Mouse (Mus musculus) stomach, postnatal 0 days (tissue): ENCODE measurements at regions not wholly inside any gene's neighbourhood (a gene's known extent, or its start where the extent isn't known, plus 50 kb on each side); places are given as distances from the start of the nearest gene placed in this dataset.

Experiments
- ATAC-seq: fragments of 200-750 bp; cut with Nextera tagmentation; 2 replicates; pipeline ENCODE4 v1.8.0; 2017; ENCODE audit not compliant: low FRiP score, low TSS enrichment
- DNase-seq: peaks from one replicate; pipeline ENCODE4 v3.0.0-alpha.2; 2016; ENCODE audit warnings: low spot score
- H3K27ac ChIP-seq: fragments of 300-500 bp; sonication (generic); replicated peaks from 2 replicates; pipeline ENCODE4 v1.5.1; 2014; ENCODE audit warnings: mild to moderate bottlenecking, control low read depth
- H3K27me3 ChIP-seq: fragments of 300-500 bp; sonication (generic); 2 replicates; pipeline ENCODE4 v1.6.1; 2014; ENCODE audit warnings: low read length; ENCODE audit not compliant: control insufficient read depth, insufficient read depth
- H3K36me3 ChIP-seq: fragments of 300-500 bp; sonication (generic); 2 replicates; pipeline ENCODE4 v1.6.1; 2014; ENCODE audit warnings: low read length, mixed read lengths; ENCODE audit not compliant: control insufficient read depth, insufficient read depth
- H3K4me1 ChIP-seq: fragments of 300-500 bp; sonication (generic); replicated peaks from 2 replicates; pipeline ENCODE4 v1.6.1; 2014; ENCODE audit warnings: antibody characterized with exemption; ENCODE audit not compliant: control insufficient read depth, insufficient read depth
- H3K4me2 ChIP-seq: fragments of 300-500 bp; sonication (generic); replicated peaks from 2 replicates; pipeline ENCODE4 v1.6.1; 2014; ENCODE audit warnings: low read depth, mild to moderate bottlenecking, control low read depth, moderate library complexity
- H3K4me3 ChIP-seq: fragments of 300-500 bp; sonication (generic); 2 replicates; pipeline ENCODE4 v1.5.1; 2014; ENCODE audit warnings: low read depth, low read length, control low read depth
- H3K9ac ChIP-seq: fragments of 300-500 bp; sonication (generic); 2 replicates; pipeline ENCODE4 v1.6.1; 2014; ENCODE audit warnings: mild to moderate bottlenecking, low read length, control low read depth, mixed read lengths
- H3K9me3 ChIP-seq: fragments of 300-500 bp; sonication (generic); 2 replicates; pipeline ENCODE4 v1.6.1; 2016; ENCODE audit warnings: low read length; ENCODE audit not compliant: control insufficient read depth
- CTCF ChIP-seq: IDR thresholded peaks from 2 replicates; pipeline ENCODE4 v1.5.1; 2016; ENCODE audit warnings: antibody characterized with exemption, low read depth, mild to moderate bottlenecking, moderate library complexity
- EP300 ChIP-seq: optimal IDR thresholded peaks from 2 replicates; pipeline ENCODE3; 2016; ENCODE audit warnings: antibody characterized with exemption
- WGBS: fragments of 180-500 bp; shearing (Covaris S2); extraction: QIAGEN DNeasy Blood & Tissue Kit; methylation state at CpG from one replicate; pipeline ENCODE4 v1.1.7; 2014; 5-methylcytosine and 5-hydroxymethylcytosine counted together

DNA sequence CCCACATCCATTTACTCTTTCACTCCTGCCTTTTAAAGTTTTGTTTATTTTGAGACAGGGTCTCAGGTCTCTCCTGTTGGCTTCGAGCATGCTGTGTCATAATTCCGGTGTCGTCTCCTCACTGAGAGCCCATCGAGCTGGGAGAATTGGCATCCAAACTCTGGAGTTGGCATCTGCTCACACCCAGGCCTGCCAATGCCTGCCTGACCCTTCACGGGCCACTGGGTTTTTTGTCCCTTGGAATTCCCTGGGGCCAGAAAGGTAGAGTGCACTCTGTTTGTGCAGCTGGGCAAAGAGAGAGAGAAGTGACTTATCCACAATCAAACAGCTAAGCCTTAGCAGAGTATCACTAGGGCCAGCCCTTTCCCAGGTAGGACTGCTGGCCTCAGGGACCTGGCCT, 83.6 kb upstream of the Nectin1 start:
- H3K27me3 ChIP-seq = no peaks in the 10 kb centered on the region
- no peaks in the 10 kb centered on the region for H3K4me1 ChIP-seq
- no peak for TF ChIP-seq CTCF
- TF ChIP-seq EP300 = no peak
- H3K9ac ChIP-seq = no peak overlapping the region
- ATAC-seq = no peak
- no peak overlapping the region for H3K4me2 ChIP-seq
- no peaks in the 10 kb centered on the region for H3K9me3 ChIP-seq
- no peak for DNase-seq
- H3K36me3 ChIP-seq = no peaks in the 10 kb centered on the region
- H3K4me3 ChIP-seq = no peak overlapping the region
- H3K27ac ChIP-seq = no peak overlapping the region
- 66% methylated on average over 5 of the region's 5 CpGs for WGBS

DNA sequence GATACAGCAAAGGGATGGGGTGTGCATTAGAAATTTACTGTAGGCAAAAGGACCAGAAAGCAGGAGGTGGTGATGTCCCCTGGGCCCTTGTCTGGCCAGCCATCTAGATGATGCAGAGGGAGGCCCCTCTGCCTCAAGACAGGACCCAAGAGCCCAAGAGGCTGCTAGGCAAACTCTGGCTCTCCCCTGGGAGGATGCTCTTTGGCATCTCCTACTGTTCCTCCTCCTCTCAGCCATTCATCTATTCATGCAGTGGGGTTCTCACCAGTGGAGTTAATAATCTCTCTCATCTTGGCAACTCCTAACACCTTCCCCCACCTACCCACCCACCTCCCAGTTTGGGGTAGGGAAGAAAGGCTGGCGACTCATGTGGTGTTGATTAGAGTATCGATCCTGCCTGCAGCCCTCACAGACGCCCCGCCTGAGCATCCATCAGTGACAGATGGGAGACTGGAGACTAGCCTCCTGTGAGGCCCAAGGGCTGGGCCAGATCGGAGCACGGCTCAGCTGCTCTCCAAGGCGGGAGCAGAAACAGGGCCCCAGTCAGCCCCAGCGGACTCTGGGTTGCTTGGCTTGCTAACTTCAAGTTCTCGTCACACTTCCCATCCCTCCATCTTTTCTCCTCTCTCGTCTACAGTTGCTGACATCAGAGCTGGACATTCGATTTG, 82.8 kb upstream of the Nectin1 start:
- Histone ChIP-seq H3K9ac (no peak overlapping the region), H3K4me1 (no peaks in the 10 kb centered on the region), H3K36me3 (no peaks in the 10 kb centered on the region), H3K4me2 (no peak overlapping the region), H3K4me3 (no peak overlapping the region), H3K9me3 (no peaks in the 10 kb centered on the region), H3K27me3 (no peaks in the 10 kb centered on the region), H3K27ac (no peak overlapping the region)
- TF ChIP-seq CTCF = no peak
- TF ChIP-seq EP300 = no peak
- 30% methylated on average over 11 of the region's 11 CpGs for WGBS
- DNase-seq (no peak), ATAC-seq (no peak)

GRCm38 (mm10) chr9:43661646-43662045, 82.1 kb upstream of the Nectin1 start:
- TF ChIP-seq EP300 = no peak
- TF ChIP-seq CTCF = no peak
- 55% methylated on average over 6 of the region's 6 CpGs for WGBS

DNA sequence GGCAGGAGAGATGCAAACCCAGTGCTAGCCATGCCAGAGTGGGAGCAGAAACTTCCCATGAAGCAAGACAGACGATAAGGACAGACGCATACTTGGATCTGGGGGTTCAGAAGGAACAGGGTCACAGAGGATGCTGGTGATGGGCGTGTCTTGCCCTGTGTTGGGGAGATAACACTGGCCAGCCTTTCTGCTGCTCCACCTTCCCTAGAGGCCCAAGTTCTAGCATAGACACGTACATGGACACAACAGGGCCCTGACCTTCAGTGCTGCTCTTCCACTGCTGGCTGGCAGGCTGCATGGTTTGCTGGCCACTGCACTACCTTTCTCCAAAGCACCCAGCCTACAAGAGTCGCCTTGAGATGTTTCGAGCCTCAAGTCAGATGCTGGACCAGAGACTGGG, 76.4 kb upstream of the Nectin1 start:
- TF ChIP-seq CTCF (no peak), EP300 (no peak)
- no peak for ATAC-seq
- Histone ChIP-seq H3K4me3 (no peak overlapping the region), H3K9me3 (no peaks in the 10 kb centered on the region), H3K27me3 (no peaks in the 10 kb centered on the region), H3K36me3 (no peaks in the 10 kb centered on the region), H3K27ac (no peak overlapping the region), H3K9ac (no peak overlapping the region), H3K4me1 (no peaks in the 10 kb centered on the region), H3K4me2 (no peak overlapping the region)
- 71% methylated on average over 6 of the region's 6 CpGs for WGBS
- no peak for DNase-seq

More at GRCm38 (mm10) chr9:43661646-43662045, 82.1 kb upstream of the Nectin1 start:
- ATAC-seq = no peak
- H3K27ac ChIP-seq = no peak overlapping the region
- no peaks in the 10 kb centered on the region for H3K36me3 ChIP-seq
- no peak overlapping the region for H3K4me3 ChIP-seq
- H3K9ac ChIP-seq = no peak overlapping the region
- H3K9me3 ChIP-seq = no peaks in the 10 kb centered on the region
- no peaks in the 10 kb centered on the region for H3K27me3 ChIP-seq
- H3K4me1 ChIP-seq = no peaks in the 10 kb centered on the region
- no peak for DNase-seq
- H3K4me2 ChIP-seq = no peak overlapping the region

GRCm38 (mm10) chr9:43667974-43668373, 75.8 kb upstream of the Nectin1 start:
- no peaks in the 10 kb centered on the region for H3K27me3 ChIP-seq
- H3K4me1 ChIP-seq = no peaks in the 10 kb centered on the region
- no peaks in the 10 kb centered on the region for H3K36me3 ChIP-seq
- TF ChIP-seq EP300 = no peak
- no peak for TF ChIP-seq CTCF
- DNase-seq (no peak), ATAC-seq (no peak)
- no peak overlapping the region for H3K27ac ChIP-seq
- H3K9me3 ChIP-seq = no peaks in the 10 kb centered on the region
- 69% methylated on average over 4 of the region's 4 CpGs for WGBS
- no peak overlapping the region for H3K4me2 ChIP-seq
- no peak overlapping the region for H3K4me3 ChIP-seq
- H3K9ac ChIP-seq = no peak overlapping the region

DNA sequence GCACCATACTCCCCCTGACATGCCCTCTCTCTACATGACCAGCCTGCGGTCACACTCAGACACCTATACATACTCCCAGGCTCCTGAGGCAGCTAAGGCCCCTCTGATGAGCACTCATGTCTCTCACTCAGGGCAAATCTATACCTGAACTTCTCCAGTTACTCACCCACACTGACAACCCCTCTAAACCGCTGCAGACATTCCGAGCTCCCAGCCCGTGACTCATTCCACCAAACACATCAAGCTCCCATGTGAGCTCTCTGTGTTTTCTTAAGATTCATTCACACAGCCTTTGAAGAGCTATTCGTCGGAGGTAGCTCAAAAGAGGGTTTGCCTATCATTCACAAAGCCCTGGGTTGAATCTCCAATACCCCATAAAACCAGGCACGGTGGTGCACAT, 75.1 kb upstream of the Nectin1 start:
- Histone ChIP-seq H3K27ac (no peak overlapping the region), H3K4me1 (no peaks in the 10 kb centered on the region), H3K4me2 (no peak overlapping the region), H3K9me3 (no peaks in the 10 kb centered on the region), H3K4me3 (no peak overlapping the region), H3K27me3 (no peaks in the 10 kb centered on the region), H3K36me3 (no peaks in the 10 kb centered on the region), H3K9ac (no peak overlapping the region)
- TF ChIP-seq CTCF (no peak), EP300 (no peak)
- ATAC-seq (no peak), DNase-seq (no peak)
- 46% methylated on average over 7 of the region's 7 CpGs for WGBS
